Mouse (Mus musculus) limb, embryonic 11.5 days (tissue): ENCODE measurements around the gene Plgrkt. TPM values are rescaled to one million over a fixed set of nuclear protein-coding genes. Genes with fewer than 3 reads are reported as not detected.
A peak's percentile ranks its signal among the peaks of the same experiment; 100 is the strongest.

Source experiments
- ATAC-seq: fragments of 200-750 bp; cut with Nextera tagmentation; 2 replicates; pipeline ENCODE4 v1.8.0; 2017; ENCODE audit warnings: low read depth; ENCODE audit not compliant: insufficient number of reproducible peaks, low FRiP score, low TSS enrichment
- DNase-seq: peaks from one replicate; pipeline ENCODE4 v3.0.0-alpha.2; 2015; ENCODE audit warnings: low spot score
- H3K27ac ChIP-seq: fragments of 300-500 bp; sonication (generic); replicated peaks from 2 replicates; pipeline ENCODE4 v1.5.1; 2014; ENCODE audit warnings: low read depth, mild to moderate bottlenecking, low read length
- H3K27me3 ChIP-seq: fragments of 300-500 bp; sonication (generic); 2 replicates; pipeline ENCODE4 v1.6.1; 2014; ENCODE audit warnings: mild to moderate bottlenecking, low read length, mixed read lengths; ENCODE audit not compliant: control insufficient read depth, insufficient read depth
- H3K36me3 ChIP-seq: fragments of 300-500 bp; sonication (generic); 2 replicates; pipeline ENCODE4 v1.6.1; 2014; ENCODE audit warnings: mild to moderate bottlenecking, low read length, moderate library complexity, mixed read lengths; ENCODE audit not compliant: control insufficient read depth, insufficient read depth
- H3K4me1 ChIP-seq: fragments of 300-500 bp; sonication (generic); 2 replicates; pipeline ENCODE4 v1.6.1; 2014; ENCODE audit warnings: low read length, mixed read lengths; ENCODE audit not compliant: control insufficient read depth, insufficient read depth
- H3K4me2 ChIP-seq: fragments of 300-500 bp; sonication (generic); 2 replicates; pipeline ENCODE4 v1.6.1; 2014; ENCODE audit warnings: low read depth, mild to moderate bottlenecking, moderate library complexity; ENCODE audit not compliant: severe bottlenecking
- H3K4me3 ChIP-seq: fragments of 300-500 bp; sonication (generic); 2 replicates; pipeline ENCODE4 v1.5.1; 2014; ENCODE audit warnings: low read depth, low read length
- H3K9ac ChIP-seq: fragments of 300-500 bp; sonication (generic); 2 replicates; pipeline ENCODE4 v1.6.1; 2014; ENCODE audit warnings: mild to moderate bottlenecking, low read length
- H3K9me3 ChIP-seq: fragments of 300-500 bp; sonication (generic); 2 replicates; pipeline ENCODE4 v1.6.1; 2016; ENCODE audit warnings: low read length; ENCODE audit not compliant: control insufficient read depth
- WGBS: fragments of 180-500 bp; shearing (Covaris S2); extraction: QIAGEN DNeasy Blood & Tissue Kit; methylation state at CpG from one replicate; pipeline ENCODE4 v1.1.7; 2014; 5-methylcytosine and 5-hydroxymethylcytosine counted together
- polyA plus RNA-seq: library from polyadenylated mRNA; unstranded; fragments of >200 nt; fragmentation: Nextera tagmentation; extraction: Ambion mirVana; gene quantifications from 2 replicates; pipeline ENCODE4 v1.2.1, GENCODE M21; 2014

Gene Plgrkt
- polyA plus RNA-seq, 1 experiment from 2014 or later = 34.4 TPM

DNA sequence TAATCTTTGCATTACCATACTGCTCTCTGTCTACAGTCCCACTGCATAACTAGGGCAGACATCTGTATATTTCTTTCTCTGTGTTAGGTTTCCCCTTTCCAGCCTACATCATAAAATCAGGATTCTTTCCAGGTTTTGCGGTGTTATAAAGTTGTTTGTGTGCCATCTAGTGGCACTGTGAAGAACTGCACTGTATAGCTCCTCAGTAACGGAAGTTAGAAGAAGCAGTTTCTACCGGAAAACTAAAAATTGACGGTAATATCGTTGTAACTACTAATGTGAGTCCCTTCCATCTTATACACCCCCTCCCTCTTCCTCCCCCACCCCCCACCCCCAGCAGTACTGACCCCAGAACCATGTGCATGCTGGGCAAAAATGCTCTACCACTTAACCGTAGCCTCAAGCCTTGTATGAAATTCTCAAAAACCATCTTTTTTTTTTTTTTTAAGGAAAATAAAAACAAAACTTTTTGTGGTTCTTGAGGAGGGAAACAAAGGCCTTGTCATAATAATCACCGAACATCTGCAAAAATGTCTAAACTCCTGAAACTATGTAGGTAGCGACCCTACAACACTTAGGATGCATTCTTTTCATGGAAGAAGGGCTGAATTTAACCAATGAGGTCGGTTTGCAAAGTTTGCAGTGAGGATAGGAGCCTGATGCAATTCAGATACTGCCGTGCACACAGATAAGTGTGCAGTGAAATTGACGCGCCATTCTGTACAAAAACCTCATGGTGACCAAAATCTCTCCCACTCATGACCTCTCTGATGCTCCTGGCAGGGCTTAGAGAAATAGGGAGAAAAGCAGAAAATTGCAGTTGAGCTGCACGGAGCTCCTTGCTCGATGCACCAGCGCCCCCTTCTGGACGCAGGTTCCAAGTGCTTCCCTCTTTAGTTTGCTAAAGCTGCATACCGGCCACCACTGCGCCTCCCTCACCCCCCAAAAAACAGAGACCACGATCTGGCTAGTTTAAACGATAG lies 12.0 kb downstream of the Plgrkt start:
- H3K4me1 ChIP-seq = no peaks in the 10 kb centered on the region
- no peaks in the 10 kb centered on the region for H3K36me3 ChIP-seq
- ATAC-seq (peak; percentile 68), DNase-seq (peak; percentile 94)
- H3K9me3 ChIP-seq = no peaks in the 10 kb centered on the region
- peak overlapping the region; percentile 54 for H3K4me2 ChIP-seq
- no peaks in the 10 kb centered on the region for H3K27me3 ChIP-seq
- H3K4me3 ChIP-seq = peak overlapping the region; percentile 1
- no peak overlapping the region for H3K27ac ChIP-seq
- WGBS = 6% methylated on average over 20 of the region's 20 CpGs
- 0 out of 2 replicates have a peak overlapping the region, but pooled peaks have one; percentile 43 for H3K9ac ChIP-seq

DNA sequence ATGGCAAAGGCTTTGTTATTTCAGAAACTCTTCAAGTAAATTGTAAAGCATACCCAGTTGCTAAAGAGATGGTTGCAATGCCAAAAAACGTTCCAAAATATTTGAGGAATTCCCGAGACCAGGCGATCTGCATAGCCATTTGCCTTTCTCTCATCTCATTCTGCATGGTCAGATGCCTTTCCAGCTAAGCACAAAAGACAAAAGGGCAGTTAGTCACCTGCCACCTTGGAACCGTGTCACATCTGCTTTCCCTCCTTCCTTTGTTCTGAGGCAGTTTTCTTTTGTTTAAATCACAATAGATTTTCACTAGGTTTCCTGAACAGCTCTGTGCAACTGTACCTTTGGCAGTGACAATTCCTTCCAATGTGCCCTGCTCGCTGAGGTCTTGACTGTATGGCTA lies 16.2 kb downstream of the Plgrkt start:
- Histone ChIP-seq H3K4me2 (no peak overlapping the region), H3K36me3 (no peaks in the 10 kb centered on the region), H3K27me3 (no peaks in the 10 kb centered on the region), H3K9ac (no peak overlapping the region), H3K9me3 (no peaks in the 10 kb centered on the region), H3K4me3 (no peak overlapping the region), H3K4me1 (no peaks in the 10 kb centered on the region), H3K27ac (no peak overlapping the region)
- WGBS = 64% methylated on average over 5 of the region's 5 CpGs
- ATAC-seq (no peak), DNase-seq (no peak)

DNA sequence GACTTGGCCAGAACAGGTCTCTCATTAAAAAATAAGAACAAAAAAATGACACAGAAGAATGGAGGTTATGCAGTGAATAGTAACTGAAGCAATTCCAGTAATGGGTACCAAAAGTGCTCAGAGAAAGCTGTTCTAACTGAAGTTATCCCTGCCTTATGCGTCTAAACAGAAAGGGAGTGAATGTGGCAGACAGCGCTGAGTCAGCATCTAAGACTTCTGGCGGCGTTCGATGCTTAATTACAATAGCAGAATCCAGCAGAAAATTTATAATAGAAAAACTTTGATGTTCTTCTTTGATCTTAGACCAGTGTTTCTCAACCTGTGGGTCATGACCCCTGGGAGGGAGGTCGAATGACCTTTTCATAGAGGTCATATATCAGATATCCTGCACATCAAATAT lies 21.6 kb downstream of the Plgrkt start:
- ATAC-seq (no peak), DNase-seq (no peak)
- Histone ChIP-seq H3K27me3 (no peaks in the 10 kb centered on the region), H3K4me2 (no peak overlapping the region), H3K9me3 (no peaks in the 10 kb centered on the region), H3K9ac (no peak overlapping the region), H3K4me1 (no peaks in the 10 kb centered on the region), H3K4me3 (no peak overlapping the region), H3K36me3 (no peaks in the 10 kb centered on the region), H3K27ac (no peak overlapping the region)
- 82% methylated on average over 6 of the region's 6 CpGs for WGBS

DNA sequence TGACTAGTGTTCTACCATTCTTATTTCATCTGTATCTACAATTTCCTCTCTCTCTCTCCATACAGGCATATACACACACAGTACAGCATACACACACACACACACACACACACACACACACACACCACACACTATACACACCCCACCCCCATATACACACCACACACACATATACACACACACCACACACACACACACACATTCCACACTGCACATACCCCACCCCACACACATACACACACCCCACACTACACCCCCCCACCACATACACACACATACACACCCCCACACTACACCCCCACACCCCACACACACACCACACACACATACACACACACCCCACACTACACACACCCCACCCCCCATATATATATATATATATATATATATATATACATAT lies 22.3 kb downstream of the Plgrkt start:
- Histone ChIP-seq H3K4me1 (no peaks in the 10 kb centered on the region), H3K27ac (no peak overlapping the region), H3K27me3 (no peaks in the 10 kb centered on the region), H3K9ac (no peak overlapping the region), H3K9me3 (no peaks in the 10 kb centered on the region), H3K4me2 (no peak overlapping the region), H3K4me3 (no peak overlapping the region), H3K36me3 (no peaks in the 10 kb centered on the region)
- ATAC-seq = no peak
- DNase-seq = no peak

DNA sequence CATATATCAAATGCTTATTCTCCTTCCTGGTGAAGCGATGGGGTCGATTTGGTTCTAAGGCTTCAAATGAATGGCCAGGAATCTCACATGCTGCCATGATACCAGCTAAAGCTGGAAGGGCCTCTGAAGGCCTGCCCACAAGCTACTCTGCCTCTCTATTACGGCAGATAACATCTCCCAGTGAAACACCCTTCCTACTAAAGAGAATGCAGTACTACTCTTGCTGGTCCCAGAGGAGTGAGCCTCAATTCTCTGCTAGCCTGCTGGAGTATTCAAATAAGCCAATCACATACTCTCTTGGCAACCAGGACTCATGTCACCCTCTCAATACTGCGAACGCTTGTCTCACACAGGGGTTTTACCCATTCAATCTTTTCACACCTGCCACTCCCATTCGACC lies 24.9 kb downstream of the Plgrkt start:
- no peaks in the 10 kb centered on the region for H3K27me3 ChIP-seq
- H3K27ac ChIP-seq = no peak overlapping the region
- H3K4me2 ChIP-seq = no peak overlapping the region
- H3K4me3 ChIP-seq = no peak overlapping the region
- 77% methylated on average over 6 of the region's 6 CpGs for WGBS
- no peaks in the 10 kb centered on the region for H3K4me1 ChIP-seq
- DNase-seq = no peak
- H3K36me3 ChIP-seq = no peaks in the 10 kb centered on the region
- no peaks in the 10 kb centered on the region for H3K9me3 ChIP-seq
- ATAC-seq = no peak
- H3K9ac ChIP-seq = no peak overlapping the region

DNA sequence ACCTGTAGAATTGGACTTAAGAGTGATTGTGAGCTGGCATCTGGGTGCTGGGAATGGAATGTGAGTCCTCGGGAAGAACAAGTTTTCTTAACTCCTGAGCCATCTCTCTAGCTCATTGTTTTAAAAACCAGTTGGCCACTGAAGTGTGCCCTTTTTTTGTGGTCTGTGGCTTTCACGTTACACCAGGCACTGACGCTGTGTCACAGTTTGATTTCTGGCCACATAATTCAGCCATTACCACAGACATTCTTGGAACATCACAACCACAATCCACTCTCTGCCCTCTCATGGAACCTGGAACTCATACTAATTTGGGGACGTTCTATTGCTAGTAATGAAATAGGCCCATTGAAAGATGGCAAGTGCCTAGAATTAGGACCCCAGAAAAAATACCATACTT lies 26.2 kb downstream of the Plgrkt start:
- Histone ChIP-seq H3K36me3 (no peaks in the 10 kb centered on the region), H3K4me2 (no peak overlapping the region), H3K9me3 (no peaks in the 10 kb centered on the region), H3K4me3 (no peak overlapping the region), H3K4me1 (no peaks in the 10 kb centered on the region), H3K9ac (no peak overlapping the region), H3K27me3 (no peaks in the 10 kb centered on the region), H3K27ac (no peak overlapping the region)
- no peak for ATAC-seq
- DNase-seq = no peak
- 88% methylated on average over 4 of the region's 4 CpGs for WGBS

DNA sequence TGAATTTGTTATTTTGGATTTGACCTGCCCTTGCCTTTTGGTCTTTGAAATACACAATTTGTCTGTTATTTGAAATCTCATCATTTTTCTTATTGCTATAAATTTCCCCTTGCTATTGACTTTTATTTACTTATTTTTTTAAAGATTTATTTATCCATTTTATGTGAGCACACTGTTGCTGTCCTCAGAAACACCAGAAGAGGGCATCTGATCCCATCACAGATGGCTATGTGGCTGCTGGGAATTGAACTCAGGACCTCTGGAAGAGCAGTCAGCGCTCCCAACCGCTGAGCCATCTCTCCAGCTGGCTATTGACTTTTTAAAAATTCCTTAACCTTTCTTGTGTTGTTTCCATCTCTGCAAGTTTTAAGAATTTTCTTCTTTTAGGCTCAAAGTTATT lies 30.6 kb downstream of the Plgrkt start:
- H3K9ac ChIP-seq = no peak overlapping the region
- no peak overlapping the region for H3K27ac ChIP-seq
- no peak overlapping the region for H3K4me2 ChIP-seq
- 89% methylated on average over 2 of the region's 2 CpGs for WGBS
- DNase-seq (no peak), ATAC-seq (no peak)
- no peak overlapping the region for H3K4me3 ChIP-seq
- peaks cover 4% of the 10 kb centered on the region; the same call in 1 of the 2 replicates for H3K4me1 ChIP-seq
- no peaks in the 10 kb centered on the region for H3K36me3 ChIP-seq
- no peaks in the 10 kb centered on the region for H3K27me3 ChIP-seq
- H3K9me3 ChIP-seq = no peaks in the 10 kb centered on the region

DNA sequence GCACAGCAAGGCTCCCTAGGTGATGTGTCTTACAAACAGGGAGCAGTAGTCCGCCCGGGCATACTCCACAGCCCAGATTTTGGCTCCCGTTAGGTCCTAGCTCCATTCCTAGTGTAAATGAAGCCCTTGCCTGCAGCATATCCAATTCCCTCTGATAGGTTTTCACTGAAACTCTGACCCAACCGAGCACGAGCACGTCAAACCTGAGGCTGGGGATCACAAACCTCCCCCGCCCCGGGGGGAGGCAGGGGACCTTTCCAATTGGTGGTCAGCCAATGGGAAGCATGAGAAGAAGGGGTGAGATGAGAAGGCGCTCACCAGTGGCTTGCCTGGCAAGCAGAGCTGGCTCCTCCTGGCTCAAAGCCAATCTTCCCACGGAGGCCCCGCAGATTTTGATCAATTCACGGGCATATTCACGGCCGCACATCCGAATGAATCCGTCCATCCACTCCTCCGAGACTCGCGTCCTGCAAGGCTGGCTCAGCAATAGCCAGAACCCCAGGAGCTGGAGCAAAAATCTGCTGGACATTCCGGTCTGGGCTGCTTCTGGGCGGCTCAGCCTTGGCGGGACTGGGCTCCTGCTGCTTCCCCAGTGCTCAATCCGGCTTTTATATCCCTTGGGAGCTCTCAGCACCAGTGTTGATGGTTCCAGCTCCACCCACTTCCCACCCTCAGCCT lies 33.0 kb downstream of the Plgrkt start, which contains the start of gene Rln1:
Gene Rln1 (minus strand): TSS at position 603 of the 678 bp plus-strand sequence.
- peak; percentile 70 for DNase-seq
- H3K27ac ChIP-seq = no peak within 1 kb of the TSS
- ATAC-seq = no peak

More for the DNA sequence above, 33.0 kb downstream of the Plgrkt start, which contains the start of gene Rln1:
- no peaks in the 10 kb centered on the region for H3K27me3 ChIP-seq
- WGBS = 3% methylated on average over 23 of the region's 23 CpGs
- peak within 1 kb of the TSS; percentile 76 for H3K4me2 ChIP-seq
- H3K4me3 ChIP-seq = peak within 1 kb of the TSS; percentile 37
- peak within 1 kb of the TSS; percentile 65 for H3K9ac ChIP-seq
- peaks cover 4% of the 10 kb centered on the region; the same call in 1 of the 2 replicates for H3K4me1 ChIP-seq
- no peaks in the 10 kb centered on the region for H3K36me3 ChIP-seq
- H3K9me3 ChIP-seq = no peaks in the 10 kb centered on the region
